Mouse (Mus musculus): ENCODE measurements around the gene Ddx54. TPM values are rescaled to one million over a fixed set of nuclear protein-coding genes. Genes with fewer than 3 reads are reported as not detected.

The Ddx54 gene
- polyA plus RNA-seq, 1 experiment from 2014 or later: 46.5 TPM

Other genes starting within 250 kb of the Ddx54 start
- not detected in 2 replicates for gene Lhx5, start 181.0 kb upstream of the Ddx54 start, polyA plus RNA-seq (2015; fragmentation: Nextera tagmentation; extraction: Ambion mirVana)
- 2.0 and 2.3 TPM in 2 replicates for gene Sdsl, start 139.9 kb upstream of the Ddx54 start, polyA plus RNA-seq (2015; fragmentation: Nextera tagmentation; extraction: Ambion mirVana)
- not detected in 2 replicates for gene Sds, start 136.2 kb upstream of the Ddx54 start, polyA plus RNA-seq (2015; fragmentation: Nextera tagmentation; extraction: Ambion mirVana)
- 55.9 and 58.8 TPM in 2 replicates for gene Plbd2, start 109.1 kb upstream of the Ddx54 start, polyA plus RNA-seq (2015; fragmentation: Nextera tagmentation; extraction: Ambion mirVana)
- 6.1 and 6.9 TPM in 2 replicates for gene Slc8b1, start 101.6 kb upstream of the Ddx54 start, polyA plus RNA-seq (2015; fragmentation: Nextera tagmentation; extraction: Ambion mirVana)
- gene Tpcn1, start 24.1 kb upstream of the Ddx54 start, polyA plus RNA-seq (2015; fragmentation: Nextera tagmentation; extraction: Ambion mirVana): 23.7 and 24.0 TPM in 2 replicates
- 0.68 and 0.69 TPM in 2 replicates for gene Iqcd, start 23.7 kb upstream of the Ddx54 start, polyA plus RNA-seq (2015; fragmentation: Nextera tagmentation; extraction: Ambion mirVana)
- gene Rita1, start 150 bp upstream of the Ddx54 start, polyA plus RNA-seq (2015; fragmentation: Nextera tagmentation; extraction: Ambion mirVana): 15.6 and 17.9 TPM in 2 replicates
- gene Cfap73, start 21.5 kb downstream of the Ddx54 start, polyA plus RNA-seq (2015; fragmentation: Nextera tagmentation; extraction: Ambion mirVana): not detected in 2 replicates
- 0.70 and 0.78 TPM in 2 replicates for gene Rasal1, start 36.1 kb downstream of the Ddx54 start, polyA plus RNA-seq (2015; fragmentation: Nextera tagmentation; extraction: Ambion mirVana)
- gene Dtx1, start 99.2 kb downstream of the Ddx54 start, polyA plus RNA-seq (2015; fragmentation: Nextera tagmentation; extraction: Ambion mirVana): 5.1 and 5.6 TPM in 2 replicates
- gene Oas2, start 137.1 kb downstream of the Ddx54 start, polyA plus RNA-seq (2015; fragmentation: Nextera tagmentation; extraction: Ambion mirVana): 0.22 TPM in 2 replicates
- gene Oas3, start 164.9 kb downstream of the Ddx54 start, polyA plus RNA-seq (2015; fragmentation: Nextera tagmentation; extraction: Ambion mirVana): 0.18 and 0.20 TPM in 2 replicates
- gene Oas1e, start 182.8 kb downstream of the Ddx54 start, polyA plus RNA-seq (2015; fragmentation: Nextera tagmentation; extraction: Ambion mirVana): not detected in 2 replicates
- 0.24 and 0.37 TPM in 2 replicates for gene Oas1c, start 199.8 kb downstream of the Ddx54 start, polyA plus RNA-seq (2015; fragmentation: Nextera tagmentation; extraction: Ambion mirVana)
- not detected in 2 replicates for gene Oas1f, start 234.6 kb downstream of the Ddx54 start, polyA plus RNA-seq (2015; fragmentation: Nextera tagmentation; extraction: Ambion mirVana)
- not detected in 2 replicates for gene Oas1h, start 248.7 kb downstream of the Ddx54 start, polyA plus RNA-seq (2015; fragmentation: Nextera tagmentation; extraction: Ambion mirVana)